Mouse (Mus musculus): ENCODE data around the gene Gm10135. TPM values are rescaled to one million over a fixed set of nuclear protein-coding genes. Genes with fewer than 3 reads are reported as not detected.
"Not testable (repeated sequence)": the region's sequence is repeated elsewhere in the genome, so short reads cannot be mapped to it uniquely, and the experiment has no call there.

Gm10135 gene
- polyA plus RNA-seq (2015; fragmentation: Nextera tagmentation; extraction: Ambion mirVana) = not detected in 2 replicates

GRCm38 (mm10) chr5:72974602-72975001, at the start of gene Gm10135:
Gene Gm10135 (minus strand): TSS chr5:72974702.
- H3K4me2 ChIP-seq (ENCODE audit: low read length) = no peak within 1 kb of the TSS
- H3K27me3 ChIP-seq (replicated peaks; ENCODE audit: control insufficient read depth, insufficient read depth, low read length) = no peaks in the 10 kb centered on the region
- H3K4me3 ChIP-seq (ENCODE audit: low read length) = no peak within 1 kb of the TSS
- no peaks in the 10 kb centered on the region for H3K4me1 ChIP-seq (ENCODE audit: control insufficient read depth, insufficient read depth, low read depth, low read length)
- WGBS = 91% methylated on average over 7 of the region's 7 CpGs
- peaks cover 12% of the 10 kb centered on the region for H3K36me3 ChIP-seq (ENCODE audit: control insufficient read depth, insufficient read depth, low read length)
- no peak within 1 kb of the TSS for H3K9ac ChIP-seq (ENCODE audit: low read depth, low read length)
- no peaks in the 10 kb centered on the region for H3K9me3 ChIP-seq (ENCODE audit: control insufficient read depth, low read length)
- no peak for ATAC-seq
- no peak within 1 kb of the TSS for H3K27ac ChIP-seq (ENCODE audit: low read depth, low read length)

- Histone ChIP-seq H3K27ac (ENCODE audit: low read depth, low read length) (no peak overlapping the region), H3K27me3 (replicated peaks; ENCODE audit: control insufficient read depth, insufficient read depth, low read length) (no peaks in the 10 kb centered on the region), H3K4me2 (ENCODE audit: low read length) (no peak overlapping the region), H3K9me3 (ENCODE audit: control insufficient read depth, low read length) (no peaks in the 10 kb centered on the region), H3K4me3 (ENCODE audit: low read length) (no peak overlapping the region), H3K4me1 (ENCODE audit: control insufficient read depth, insufficient read depth, low read depth, low read length) (no peaks in the 10 kb centered on the region), H3K36me3 (ENCODE audit: control insufficient read depth, insufficient read depth, low read length) (peaks cover 9% of the 10 kb centered on the region), H3K9ac (ENCODE audit: low read depth, low read length) (no peak overlapping the region)
- 94% methylated on average over 13 of the region's 13 CpGs for WGBS
- ATAC-seq = no peak
Measured at GRCm38 (mm10) chr5:73023801-73024200, 49.3 kb upstream of the Gm10135 start.

GRCm38 (mm10) chr5:73014745-73015144, 40.2 kb upstream of the Gm10135 start:
- H3K27me3 ChIP-seq (replicated peaks; ENCODE audit: control insufficient read depth, insufficient read depth, low read length) = peaks cover 3% of the 10 kb centered on the region; the same call in 1 of the 2 replicates

GRCm38 (mm10) chr5:73013611-73014287, 39.2 kb upstream of the Gm10135 start:
- WGBS = 1% methylated on average over 34 of the region's 65 CpGs
- ATAC-seq = peak; percentile 70
- not testable (repeated sequence) for H3K27ac ChIP-seq (ENCODE audit: low read depth, low read length)

More at GRCm38 (mm10) chr5:73014745-73015144, 40.2 kb upstream of the Gm10135 start:
- H3K9me3 ChIP-seq (ENCODE audit: control insufficient read depth, low read length) = no peaks in the 10 kb centered on the region
- H3K4me3 ChIP-seq (ENCODE audit: low read length) = no peak overlapping the region
- ATAC-seq = no peak
- 41% methylated on average over 9 of the region's 9 CpGs for WGBS
- no peak overlapping the region for H3K9ac ChIP-seq (ENCODE audit: low read depth, low read length)
- peaks cover 2% of the 10 kb centered on the region; the same call in 1 of the 2 replicates for H3K4me1 ChIP-seq (ENCODE audit: control insufficient read depth, insufficient read depth, low read depth, low read length)
- no peak overlapping the region for H3K4me2 ChIP-seq (ENCODE audit: low read length)
- no peak overlapping the region for H3K27ac ChIP-seq (ENCODE audit: low read depth, low read length)
- no peaks in the 10 kb centered on the region for H3K36me3 ChIP-seq (ENCODE audit: control insufficient read depth, insufficient read depth, low read length)

GRCm38 (mm10) chr5:73012884-73013610, 38.5 kb upstream of the Gm10135 start:
- H3K36me3 ChIP-seq (ENCODE audit: control insufficient read depth, insufficient read depth, low read length); H3K9ac ChIP-seq (ENCODE audit: low read depth, low read length); H3K27ac ChIP-seq (ENCODE audit: low read depth, low read length); H3K27me3 ChIP-seq (replicated peaks; ENCODE audit: control insufficient read depth, insufficient read depth, low read length); H3K4me1 ChIP-seq (ENCODE audit: control insufficient read depth, insufficient read depth, low read depth, low read length); H3K9me3 ChIP-seq (ENCODE audit: control insufficient read depth, low read length): not testable (repeated sequence)
- Histone ChIP-seq H3K4me2 (ENCODE audit: low read length) (peak overlapping the region; percentile 59), H3K4me3 (ENCODE audit: low read length) (peak overlapping the region; percentile 40)
- 22% methylated on average over 24 of the region's 27 CpGs for WGBS
- ATAC-seq = peak; percentile 64; the same call in 1 of the 2 replicates

More at GRCm38 (mm10) chr5:73013611-73014287, 39.2 kb upstream of the Gm10135 start:
- H3K36me3 ChIP-seq (ENCODE audit: control insufficient read depth, insufficient read depth, low read length); H3K9me3 ChIP-seq (ENCODE audit: control insufficient read depth, low read length); H3K27me3 ChIP-seq (replicated peaks; ENCODE audit: control insufficient read depth, insufficient read depth, low read length); H3K4me1 ChIP-seq (ENCODE audit: control insufficient read depth, insufficient read depth, low read depth, low read length): not testable (repeated sequence)
- Histone ChIP-seq H3K4me3 (ENCODE audit: low read length) (peak overlapping the region; percentile 40), H3K9ac (ENCODE audit: low read depth, low read length) (peak overlapping the region; percentile 30), H3K4me2 (ENCODE audit: low read length) (peak overlapping the region; percentile 59)

- not testable (repeated sequence) for H3K9me3 ChIP-seq (ENCODE audit: control insufficient read depth, low read length); H3K4me3 ChIP-seq (ENCODE audit: low read length); H3K4me2 ChIP-seq (ENCODE audit: low read length); H3K9ac ChIP-seq (ENCODE audit: low read depth, low read length); H3K27ac ChIP-seq (ENCODE audit: low read depth, low read length); H3K4me1 ChIP-seq (ENCODE audit: control insufficient read depth, insufficient read depth, low read depth, low read length); H3K36me3 ChIP-seq (ENCODE audit: control insufficient read depth, insufficient read depth, low read length); H3K27me3 ChIP-seq (replicated peaks; ENCODE audit: control insufficient read depth, insufficient read depth, low read length); ATAC-seq
- 90% methylated on average over 14 of the region's 16 CpGs for WGBS
Measured at GRCm38 (mm10) chr5:73011806-73012205, 37.3 kb upstream of the Gm10135 start.

- H3K27ac ChIP-seq (ENCODE audit: low read depth, low read length); H3K36me3 ChIP-seq (ENCODE audit: control insufficient read depth, insufficient read depth, low read length); H3K9ac ChIP-seq (ENCODE audit: low read depth, low read length); H3K27me3 ChIP-seq (replicated peaks; ENCODE audit: control insufficient read depth, insufficient read depth, low read length); H3K4me1 ChIP-seq (ENCODE audit: control insufficient read depth, insufficient read depth, low read depth, low read length); H3K4me2 ChIP-seq (ENCODE audit: low read length); H3K4me3 ChIP-seq (ENCODE audit: low read length); H3K9me3 ChIP-seq (ENCODE audit: control insufficient read depth, low read length): not testable (repeated sequence)
- WGBS = 49% methylated on average over 8 of the region's 8 CpGs
- 0 out of 2 replicates have a peak, but pooled peaks have one; percentile 18 for ATAC-seq
Measured at GRCm38 (mm10) chr5:73008230-73008629, 33.7 kb upstream of the Gm10135 start.

GRCm38 (mm10) chr5:73007582-73007959, 33.1 kb upstream of the Gm10135 start:
- Histone ChIP-seq H3K27ac (ENCODE audit: low read depth, low read length) (no peak overlapping the region), H3K4me1 (ENCODE audit: control insufficient read depth, insufficient read depth, low read depth, low read length) (0 out of 2 replicates have a peak, but pooled peaks cover 4% of the 10 kb centered on the region), H3K4me3 (ENCODE audit: low read length) (peak overlapping the region; percentile 48), H3K36me3 (ENCODE audit: control insufficient read depth, insufficient read depth, low read length) (no peaks in the 10 kb centered on the region), H3K4me2 (ENCODE audit: low read length) (peak overlapping the region; percentile 70), H3K9me3 (ENCODE audit: control insufficient read depth, low read length) (no peaks in the 10 kb centered on the region), H3K9ac (ENCODE audit: low read depth, low read length) (no peak overlapping the region; the same call in 1 of the 2 replicates), H3K27me3 (replicated peaks; ENCODE audit: control insufficient read depth, insufficient read depth, low read length) (no peaks in the 10 kb centered on the region; the same call in 1 of the 2 replicates)
- WGBS = 48% methylated on average over 5 of the region's 5 CpGs
- ATAC-seq = peak; percentile 5; the same call in 1 of the 2 replicates

Data from hindbrain, embryonic 16.5 days (tissue).